Mouse (Mus musculus) testis, adult 2 months (tissue): ENCODE results near the gene Drd2.

Experiments
- CTCF ChIP-seq: fragments of 200-500 bp; IDR thresholded peaks from 2 replicates; pipeline ENCODE4 v1.5.1; 2012; ENCODE audit warnings: low read depth, mild to moderate bottlenecking, inconsistent platforms, low read length, moderate library complexity; ENCODE audit not compliant: control insufficient read depth, insufficient read depth, insufficient replicate concordance
- POLR2A ChIP-seq: fragments of 200-500 bp; IDR thresholded peaks from 2 replicates; pipeline ENCODE4 v1.6.1; 2012; ENCODE audit warnings: low read depth, mild to moderate bottlenecking, inconsistent platforms, low read length, moderate library complexity; ENCODE audit not compliant: control insufficient read depth

DNA sequence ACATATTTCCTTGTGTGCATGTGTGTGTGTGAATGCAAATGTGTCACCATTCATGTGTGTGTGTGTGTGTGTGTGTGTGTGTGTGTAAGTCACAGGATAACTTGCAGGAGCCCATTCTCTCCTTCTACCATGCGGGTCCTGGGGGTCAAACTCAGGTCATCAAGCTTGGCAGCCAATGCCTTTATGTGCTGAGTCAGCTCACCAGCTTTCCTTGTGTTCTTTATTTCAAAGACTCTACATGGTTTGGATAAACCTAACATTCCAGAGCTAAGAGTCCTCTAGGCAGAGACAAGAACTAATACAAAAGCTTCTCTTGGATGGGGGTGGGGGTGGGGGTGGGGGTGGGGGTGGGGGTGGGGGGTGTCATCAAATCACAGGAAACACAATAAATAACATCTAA lies 85.2 kb downstream of the Drd2 start:
- TF ChIP-seq POLR2A = no peak
- TF ChIP-seq CTCF = no peak
